Mouse (Mus musculus): ENCODE measurements around the gene Hba-a1. TPM values are rescaled to one million over a fixed set of nuclear protein-coding genes. Genes with fewer than 3 reads are reported as not detected.
"Not testable (repeated sequence)": the region's sequence is repeated elsewhere in the genome, so short reads cannot be mapped to it uniquely, and the experiment has no call there.

Hba-a1 gene
- polyA plus RNA-seq, 1 experiment, result 409,151 TPM

GRCm38 (mm10) chr11:32287493-32287825, 4.1 kb downstream of the Hba-a1 start:
- Histone ChIP-seq H3K9me3 (ENCODE audit: control insufficient read depth, low read length) (no peaks in the 10 kb centered on the region), H3K36me3 (ENCODE audit: control insufficient read depth) (peaks cover 70% of the 10 kb centered on the region), H3K27me3 (ENCODE audit: control insufficient read depth) (no peaks in the 10 kb centered on the region; the same call in 1 of the 2 replicates), H3K4me3 (replicated peaks) (peak overlapping the region; percentile 70), H3K4me1 (ENCODE audit: control insufficient read depth) (peaks cover 65% of the 10 kb centered on the region)
- no peak for TF ChIP-seq TAL1 (IDR thresholded peaks at IDR 0.05; ENCODE audit: low read length)
- TF ChIP-seq GATA1 (IDR thresholded peaks at IDR 0.05; ENCODE audit: low read length), result no peak

GRCm38 (mm10) chr11:32292819-32293218, 9.5 kb downstream of the Hba-a1 start:
- H3K36me3 ChIP-seq (ENCODE audit: control insufficient read depth), result peaks cover 72% of the 10 kb centered on the region
- H3K9me3 ChIP-seq (ENCODE audit: control insufficient read depth, low read length); H3K27me3 ChIP-seq (ENCODE audit: control insufficient read depth): not testable (repeated sequence)
- peaks cover 70% of the 10 kb centered on the region for H3K4me1 ChIP-seq (ENCODE audit: control insufficient read depth)
- H3K4me3 ChIP-seq (replicated peaks), result peak overlapping the region; percentile 32

GRCm38 (mm10) chr11:32293479-32293878, 10.2 kb downstream of the Hba-a1 start:
- Histone ChIP-seq H3K36me3 (ENCODE audit: control insufficient read depth) (peaks cover 73% of the 10 kb centered on the region), H3K4me3 (replicated peaks) (peak overlapping the region; percentile 58), H3K4me1 (ENCODE audit: control insufficient read depth) (peaks cover 65% of the 10 kb centered on the region)
- not testable (repeated sequence) for H3K9me3 ChIP-seq (ENCODE audit: control insufficient read depth, low read length); H3K27me3 ChIP-seq (ENCODE audit: control insufficient read depth)

GRCm38 (mm10) chr11:32296203-32296602, 12.9 kb downstream of the Hba-a1 start, which contains the start of gene Hba-a2:
Gene Hba-a2, plus strand, starts transcription at chr11:32296489.
- Histone ChIP-seq H3K36me3 (ENCODE audit: control insufficient read depth) (peaks cover 55% of the 10 kb centered on the region), H3K4me1 (ENCODE audit: control insufficient read depth) (peaks cover 52% of the 10 kb centered on the region), H3K4me3 (replicated peaks) (peak within 1 kb of the TSS; percentile 65)
- H3K9me3 ChIP-seq (ENCODE audit: control insufficient read depth, low read length); H3K27me3 ChIP-seq (ENCODE audit: control insufficient read depth): not testable (repeated sequence)

GRCm38 (mm10) chr11:32297417-32297816, 14.1 kb downstream of the Hba-a1 start:
- Histone ChIP-seq H3K4me1 (ENCODE audit: control insufficient read depth) (peaks cover 51% of the 10 kb centered on the region), H3K36me3 (ENCODE audit: control insufficient read depth) (peaks cover 55% of the 10 kb centered on the region), H3K27me3 (ENCODE audit: control insufficient read depth) (peaks cover 11% of the 10 kb centered on the region), H3K4me3 (replicated peaks) (peak overlapping the region; percentile 65)
- not testable (repeated sequence) for H3K9me3 ChIP-seq (ENCODE audit: control insufficient read depth, low read length)

- H3K9me3 ChIP-seq (ENCODE audit: control insufficient read depth, low read length), result no peaks in the 10 kb centered on the region
- TF ChIP-seq GATA1 (IDR thresholded peaks at IDR 0.05; ENCODE audit: low read length) (no peak), TAL1 (IDR thresholded peaks at IDR 0.05; ENCODE audit: low read length) (no peak)
- peak overlapping the region; percentile 65 for H3K4me3 ChIP-seq (replicated peaks)
- peaks cover 56% of the 10 kb centered on the region for H3K36me3 ChIP-seq (ENCODE audit: control insufficient read depth)
- peaks cover 14% of the 10 kb centered on the region for H3K27me3 ChIP-seq (ENCODE audit: control insufficient read depth)
- H3K4me1 ChIP-seq (ENCODE audit: control insufficient read depth), result peaks cover 51% of the 10 kb centered on the region
Observed at GRCm38 (mm10) chr11:32297866-32298531, 14.7 kb downstream of the Hba-a1 start.

- H3K4me3 ChIP-seq (replicated peaks), result peak overlapping the region; percentile 65
- no peaks in the 10 kb centered on the region for H3K9me3 ChIP-seq (ENCODE audit: control insufficient read depth, low read length)
- peaks cover 52% of the 10 kb centered on the region for H3K4me1 ChIP-seq (ENCODE audit: control insufficient read depth)
Observed at GRCm38 (mm10) chr11:32298532-32298918, 15.2 kb downstream of the Hba-a1 start.

GRCm38 (mm10) chr11:32299865-32300264, 16.6 kb downstream of the Hba-a1 start, which contains the start of gene Hbq1a:
Gene Hbq1a, plus strand, starts transcription at chr11:32300069.
- not testable (repeated sequence) for H3K9me3 ChIP-seq (ENCODE audit: control insufficient read depth, low read length)
- Histone ChIP-seq H3K36me3 (ENCODE audit: control insufficient read depth) (peaks cover 59% of the 10 kb centered on the region), H3K27me3 (ENCODE audit: control insufficient read depth) (peaks cover 16% of the 10 kb centered on the region), H3K4me1 (ENCODE audit: control insufficient read depth) (peaks cover 47% of the 10 kb centered on the region), H3K4me3 (replicated peaks) (peak within 1 kb of the TSS; percentile 67)

More at GRCm38 (mm10) chr11:32298532-32298918, 15.2 kb downstream of the Hba-a1 start:
- H3K27me3 ChIP-seq (ENCODE audit: control insufficient read depth), result peaks cover 16% of the 10 kb centered on the region
- H3K36me3 ChIP-seq (ENCODE audit: control insufficient read depth), result peaks cover 59% of the 10 kb centered on the region
- no peak for TF ChIP-seq TAL1 (IDR thresholded peaks at IDR 0.05; ENCODE audit: low read length)
- TF ChIP-seq GATA1 (IDR thresholded peaks at IDR 0.05; ENCODE audit: low read length), result peak; percentile 36

GRCm38 (mm10) chr11:32300279-32301267, 17.3 kb downstream of the Hba-a1 start:
- no peaks in the 10 kb centered on the region for H3K9me3 ChIP-seq (ENCODE audit: control insufficient read depth, low read length)
- H3K27me3 ChIP-seq (ENCODE audit: control insufficient read depth), result peaks cover 16% of the 10 kb centered on the region
- H3K36me3 ChIP-seq (ENCODE audit: control insufficient read depth), result peaks cover 59% of the 10 kb centered on the region
- TF ChIP-seq TAL1 (IDR thresholded peaks at IDR 0.05; ENCODE audit: low read length) (no peak), GATA1 (IDR thresholded peaks at IDR 0.05; ENCODE audit: low read length) (no peak)
- H3K4me3 ChIP-seq (replicated peaks), result peak overlapping the region; percentile 67
- H3K4me1 ChIP-seq (ENCODE audit: control insufficient read depth), result peaks cover 42% of the 10 kb centered on the region
